Mouse (Mus musculus): ENCODE data around the gene Lmntd1. TPM values are rescaled to one million over a fixed set of nuclear protein-coding genes. Genes with fewer than 3 reads are reported as not detected.

Lmntd1 gene
- polyA plus RNA-seq, 1 experiment from 2014 or later, result not detected

- no peaks in the 10 kb centered on the region for H3K27me3 ChIP-seq
- in situ Hi-C loops (cut with MboI; ENCODE audit: low pct_unique_long_range_greater_than_20kb), result no loop called here
- ChIA-PET POLR2A (no interaction called here), CTCF (interaction anchor here (0.7 kb wide), 1 partner anchor 30 kb away, joined by 3 read pairs; no protein-coding TSS in a partner anchor)
- no peak for DNase-seq (ENCODE audit: low read depth, low spot score)
- no peak for TF ChIP-seq CTCF (IDR thresholded peaks at IDR 0.05)
- ATAC-seq, result no peak
Measured at GRCm38 (mm10) chr6:145638248-145638647, 24.1 kb upstream of the Lmntd1 start.

- DNase-seq (ENCODE audit: low read depth, low spot score) (no peak), ATAC-seq (no peak)
- no peaks in the 10 kb centered on the region for H3K27me3 ChIP-seq
- no peak for TF ChIP-seq CTCF (IDR thresholded peaks at IDR 0.05)
- ChIA-PET CTCF (no interaction called here), POLR2A (no interaction called here)
- in situ Hi-C loops (cut with MboI; ENCODE audit: low pct_unique_long_range_greater_than_20kb), result no loop called here
Measured at GRCm38 (mm10) chr6:145636682-145637081, 22.6 kb upstream of the Lmntd1 start.

DNA sequence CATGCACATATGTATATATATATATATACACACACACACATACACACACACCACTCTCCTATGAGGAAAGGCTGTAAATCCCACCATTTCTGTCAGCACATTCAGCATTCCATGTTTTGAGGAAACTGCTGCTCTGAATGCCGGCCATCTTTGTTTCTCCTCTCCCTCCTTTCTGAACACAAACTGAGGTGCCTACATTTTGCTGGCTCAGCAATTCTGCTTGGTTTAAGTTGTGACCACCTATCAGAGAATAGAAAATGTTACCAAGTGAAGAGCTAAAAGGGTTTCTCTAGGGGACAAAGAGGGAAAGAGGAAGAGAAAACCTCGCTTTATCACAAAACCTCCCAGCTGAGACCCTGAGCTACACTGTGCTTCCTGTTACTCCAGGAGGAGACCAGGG lies 20.3 kb upstream of the Lmntd1 start:
- no peak for ATAC-seq
- no peak for TF ChIP-seq CTCF (IDR thresholded peaks at IDR 0.05)

GRCm38 (mm10) chr6:145630269-145630668 lies 16.1 kb upstream of the Lmntd1 start:
- CTCF ChIA-PET, result no interaction called here
- in situ Hi-C loops (cut with MboI; ENCODE audit: low pct_unique_long_range_greater_than_20kb), result no loop called here
- TF ChIP-seq CTCF (IDR thresholded peaks at IDR 0.05), result no peak
- ATAC-seq (no peak), DNase-seq (ENCODE audit: low read depth, low spot score) (no peak)
- no peaks in the 10 kb centered on the region for H3K27me3 ChIP-seq
- POLR2A ChIA-PET, result no interaction called here

More for the DNA sequence above, 20.3 kb upstream of the Lmntd1 start:
- ChIA-PET CTCF (no interaction called here), POLR2A (no interaction called here)
- in situ Hi-C loops (cut with MboI; ENCODE audit: low pct_unique_long_range_greater_than_20kb), result no loop called here
- no peaks in the 10 kb centered on the region for H3K27me3 ChIP-seq
- DNase-seq (ENCODE audit: low read depth, low spot score), result no peak

- in situ Hi-C loops (cut with MboI; ENCODE audit: low pct_unique_long_range_greater_than_20kb), result no loop called here
- H3K27me3 ChIP-seq, result no peaks in the 10 kb centered on the region
- no peak for ATAC-seq
- TF ChIP-seq CTCF (IDR thresholded peaks at IDR 0.05), result no peak
- ChIA-PET CTCF (no interaction called here), POLR2A (no interaction called here)
- DNase-seq (ENCODE audit: low read depth, low spot score), result no peak
Measured at GRCm38 (mm10) chr6:145623141-145623540, 9.0 kb upstream of the Lmntd1 start.

- DNase-seq (ENCODE audit: low read depth, low spot score) (no peak), ATAC-seq (no peak)
- no peak for TF ChIP-seq CTCF (IDR thresholded peaks at IDR 0.05)
- POLR2A ChIA-PET, result no interaction called here
- in situ Hi-C loops (cut with MboI; ENCODE audit: low pct_unique_long_range_greater_than_20kb), result no loop called here
- CTCF ChIA-PET, result interaction anchor here (1.3 kb wide), 1 partner anchor 9 kb away, joined by 3 read pairs; no protein-coding TSS in a partner anchor
- no peaks in the 10 kb centered on the region for H3K27me3 ChIP-seq
Measured at GRCm38 (mm10) chr6:145616402-145617229, 2.5 kb upstream of the Lmntd1 start.

GRCm38 (mm10) chr6:145615666-145616210 lies 1.6 kb upstream of the Lmntd1 start, which contains the start of gene Tuba3b:
Gene Tuba3b (plus strand): TSS chr6:145615757.
- no peak for TF ChIP-seq CTCF (IDR thresholded peaks at IDR 0.05)
- ATAC-seq, result no peak

GRCm38 (mm10) chr6:145612611-145613010 lies 1.5 kb downstream of the Lmntd1 start:
- ChIA-PET POLR2A (no interaction called here), CTCF (no interaction called here)
- ATAC-seq (no peak), DNase-seq (ENCODE audit: low read depth, low spot score) (no peak)
- in situ Hi-C loops (cut with MboI; ENCODE audit: low pct_unique_long_range_greater_than_20kb), result no loop called here
- no peaks in the 10 kb centered on the region for H3K27me3 ChIP-seq
- TF ChIP-seq CTCF (IDR thresholded peaks at IDR 0.05), result no peak

More at GRCm38 (mm10) chr6:145615666-145616210, 1.6 kb upstream of the Lmntd1 start, which contains the start of gene Tuba3b:
- no peaks in the 10 kb centered on the region for H3K27me3 ChIP-seq
- no peak for DNase-seq (ENCODE audit: low read depth, low spot score)
- POLR2A ChIA-PET, result no interaction called here
- CTCF ChIA-PET, result no interaction called here
- in situ Hi-C loops (cut with MboI; ENCODE audit: low pct_unique_long_range_greater_than_20kb), result no loop called here

- ChIA-PET CTCF (no interaction called here), POLR2A (no interaction called here)
- ATAC-seq (no peak), DNase-seq (ENCODE audit: low read depth, low spot score) (no peak)
- in situ Hi-C loops (cut with MboI; ENCODE audit: low pct_unique_long_range_greater_than_20kb), result no loop called here
- TF ChIP-seq CTCF (IDR thresholded peaks at IDR 0.05), result no peak
- no peaks in the 10 kb centered on the region for H3K27me3 ChIP-seq
Measured at GRCm38 (mm10) chr6:145610901-145611300, 3.2 kb downstream of the Lmntd1 start.

DNA sequence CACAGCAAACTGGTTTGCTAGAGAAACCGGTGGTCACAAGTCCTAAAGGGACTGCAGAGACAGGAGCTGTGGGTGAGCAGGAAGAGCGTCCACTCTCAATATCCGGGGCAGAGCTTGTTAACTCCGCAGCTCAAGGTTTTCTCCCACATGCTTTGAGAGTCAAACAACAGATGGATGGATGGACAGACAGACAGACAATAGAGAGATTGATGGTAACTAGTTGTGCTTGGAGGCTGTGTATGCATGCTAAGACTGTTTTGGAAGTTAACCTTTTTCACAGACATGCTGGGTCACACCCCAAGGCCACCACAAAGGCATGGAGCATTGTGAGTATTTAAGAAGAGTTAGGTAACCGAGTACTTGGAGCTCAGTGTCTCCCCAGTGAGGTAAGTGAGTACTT lies 5.4 kb downstream of the Lmntd1 start:
- POLR2A ChIA-PET, result no interaction called here
- TF ChIP-seq CTCF (IDR thresholded peaks at IDR 0.05), result no peak
- in situ Hi-C loops (cut with MboI; ENCODE audit: low pct_unique_long_range_greater_than_20kb), result no loop called here
- CTCF ChIA-PET, result interaction anchor here (0.9 kb wide), 1 partner anchor 29 kb away, joined by 3 read pairs; no protein-coding TSS in a partner anchor
- ATAC-seq (no peak), DNase-seq (ENCODE audit: low read depth, low spot score) (no peak)
- H3K27me3 ChIP-seq, result no peaks in the 10 kb centered on the region

GRCm38 (mm10) chr6:145607746-145608145 lies 6.4 kb downstream of the Lmntd1 start:
- no peaks in the 10 kb centered on the region for H3K27me3 ChIP-seq
- no peak for ATAC-seq
- POLR2A ChIA-PET, result no interaction called here
- in situ Hi-C loops (cut with MboI; ENCODE audit: low pct_unique_long_range_greater_than_20kb), result no loop called here
- TF ChIP-seq CTCF (IDR thresholded peaks at IDR 0.05), result no peak
- CTCF ChIA-PET, result interaction anchor here (1.3 to 1.5 kb wide), 2 partner anchors 10 to 166 kb away, joined by 3 read pairs; no protein-coding TSS in a partner anchor
- no peak for DNase-seq (ENCODE audit: low read depth, low spot score)

Measured in Patski (cell line).